In the genomic region with DNA sequence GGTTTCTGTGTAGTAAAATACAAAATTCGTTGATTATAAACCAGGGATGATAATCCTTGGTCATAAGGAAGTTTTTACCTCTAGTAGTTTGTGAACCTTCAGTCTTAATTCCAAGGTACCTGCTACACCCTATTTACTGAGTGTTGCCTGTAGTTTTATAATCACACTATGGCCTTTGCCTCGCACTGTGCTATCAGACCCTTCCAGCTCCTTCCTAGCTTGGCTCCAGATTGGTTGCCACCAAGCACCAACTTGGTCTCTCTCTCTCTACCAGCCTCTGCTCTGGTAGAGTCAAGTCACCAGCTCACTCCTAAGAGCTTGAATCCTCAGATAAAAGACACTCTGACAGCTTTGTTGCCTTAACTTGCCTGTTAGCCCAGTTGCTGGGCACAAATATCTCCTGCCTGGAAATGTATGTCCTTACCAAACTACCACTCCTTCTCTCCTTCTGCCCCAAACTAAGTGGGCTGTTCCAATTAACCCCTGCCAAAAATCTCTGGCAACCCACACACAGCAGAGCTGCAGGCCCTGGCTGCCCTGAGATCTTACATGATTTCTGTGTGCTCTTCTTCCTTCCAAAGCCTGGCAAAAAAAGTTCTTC, we compare ENCODE assay signal across 34 mouse cellular contexts. TPM values are rescaled to one million over a fixed set of nuclear protein-coding genes. Genes with fewer than 3 reads are reported as not detected.
DNase-seq lines count a peak whose midpoint lies in the region; ATAC-seq lines count a peak whose summit lies in the region.
"Had no signal": no experiment of that assay in that cellular context is flagged by ENCODE, and none has a peak within 500 bp of the region (broad histone marks: within the 10 kb centered on the region; RNA-seq: fewer than 3 reads in every experiment).

No protein-coding gene starts in this region.

- H3K27me3 ChIP-seq in intestine, embryonic 15.5 days (replicated peaks) = no peaks in the 10 kb centered on the region
- H3K27me3 ChIP-seq: forebrain, embryonic 13.5 days had no signal

- no peak overlapping the region for H3K9ac ChIP-seq in intestine, embryonic 15.5 days
- H3K9ac ChIP-seq: forebrain, embryonic 13.5 days; hindbrain, embryonic 14.5 days had no signal

- H3K27ac ChIP-seq in intestine, embryonic 15.5 days = peak overlapping the region; percentile 74
- H3K27ac ChIP-seq: forebrain, embryonic 10.5 days; forebrain, embryonic 13.5 days; hindbrain, embryonic 10.5 days; hindbrain, embryonic 14.5 days; hindbrain, postnatal 0 days had no signal

- no peaks in the 10 kb centered on the region for H3K36me3 ChIP-seq in intestine, embryonic 15.5 days
- H3K36me3 ChIP-seq: forebrain, embryonic 10.5 days; hindbrain, embryonic 10.5 days had no signal

- whole genome bisulfite sequencing in intestine, embryonic 15.5 days = 57% methylated on average over 2 of the region's 2 CpGs

- H3K9me3 ChIP-seq in intestine, embryonic 15.5 days = no peaks in the 10 kb centered on the region
- H3K9me3 ChIP-seq: forebrain, embryonic 10.5 days; forebrain, embryonic 13.5 days had no signal

- H3K4me1 ChIP-seq in intestine, embryonic 15.5 days (replicated peaks) = no peaks in the 10 kb centered on the region
- H3K4me1 ChIP-seq: forebrain, embryonic 10.5 days; forebrain, embryonic 13.5 days; hindbrain, embryonic 10.5 days had no signal

- peak; percentile 95 for ATAC-seq in intestine, embryonic 15.5 days
- ATAC-seq in megakaryocyte progenitor cell, adult 5-6 weeks (replicated peaks; ENCODE audit: poor library complexity) = peak; percentile 80
- ATAC-seq: activated CD4-positive, CD25-positive, alpha-beta regulatory T cell, adult 4 months; CD4-positive, CD25-positive, alpha-beta regulatory T cell, adult 4 months; forebrain, embryonic 13.5 days; forebrain, embryonic 16.5 days; hindbrain, postnatal 0 days; inflammation-experienced regulatory T-cells, adult 6 months had no signal

- peak; percentile 63 for DNase-seq in heart, adult 11 months
- DNase-seq in heart, postnatal 14 days = no peak
- DNase-seq in urinary bladder, adult 18-20 months (ENCODE audit: low spot score in 2 of 2) = no peak
- no peak for DNase-seq in liver
- no peak for DNase-seq in layer of hippocampus, postnatal 10 days (ENCODE audit: low spot score in 2 of 2)
- DNase-seq: adrenal gland, adult 8-10 months; adrenal gland, postnatal 25 days; cerebellum, adult 18-20 months; cerebellum, adult 9-11 months; cerebellum, postnatal 36 days; gastrocnemius, postnatal 36 days; heart, postnatal 36 days; kidney, adult 18-20 months had no signal

- intact Hi-C loops in heart, postnatal 14 days (cut with DNase I) = no loop called here

- H3K4me2 ChIP-seq in intestine, embryonic 15.5 days (replicated peaks) = no peak overlapping the region
- H3K4me2 ChIP-seq: forebrain, embryonic 13.5 days; heart, embryonic 11.5 days; hindbrain, embryonic 14.5 days had no signal

- H3K4me3 ChIP-seq in intestine, embryonic 15.5 days (replicated peaks) = no peak overlapping the region
- H3K4me3 ChIP-seq: forebrain, embryonic 10.5 days; forebrain, embryonic 13.5 days; hindbrain, embryonic 10.5 days had no signal

RNA-seq across cellular contexts. Expression of gene Klrb1a, which starts 17.9 kb away (rescaled TPM):
- not detected for total RNA-seq in heart, postnatal 14 days (2021)
- polyA plus RNA-seq in intestine, embryonic 15.5 days (2015; fragmentation: Nextera tagmentation; extraction: Ambion mirVana) = not detected in 2 replicates
- total RNA-seq in megakaryocyte progenitor cell, adult 5-6 weeks (2015) = 0.74 TPM in 1 of 2 replicates, not detected in the other
- total RNA-seq in megakaryocyte progenitor cell, adult 5-6 weeks (2017) = not detected in 2 replicates
- total RNA-seq in layer of hippocampus, postnatal 10 days (2021) = not detected
- total RNA-seq: adrenal gland, adult 8-10 months; adrenal gland, postnatal 25 days; gastrocnemius, adult 8-10 months; gastrocnemius, postnatal 36 days; granulocyte monocyte progenitor cell, adult 5-6 weeks; heart, adult 8-10 months; heart, postnatal 36 days; hindbrain, postnatal 0 days; MEL had no signal
- polyA plus RNA-seq: C2C12; CD4-positive, CD25-positive, alpha-beta regulatory T cell, adult 4 months; embryonic facial prominence, embryonic 11.5 days; embryonic facial prominence, embryonic 14.5 days; forebrain, embryonic 10.5 days; forebrain, embryonic 13.5 days; forebrain, embryonic 16.5 days; heart, embryonic 11.5 days; heart, embryonic 14.5 days; heart, postnatal 0 days; hindbrain, embryonic 10.5 days; hindbrain, embryonic 14.5 days; hindbrain, postnatal 0 days had no signal

RNA-seq across cellular contexts. Expression of gene Clec2h, which starts 21.0 kb away (rescaled TPM):
- total RNA-seq in heart, postnatal 14 days (2021) = under 1 TPM; 0.22 to 0.60 TPM
- polyA plus RNA-seq in intestine, embryonic 15.5 days (2015; fragmentation: Nextera tagmentation; extraction: Ambion mirVana) = 11.4 and 15.9 TPM in 2 replicates
- not detected in 2 replicates for total RNA-seq in megakaryocyte progenitor cell, adult 5-6 weeks (2015)
- total RNA-seq in megakaryocyte progenitor cell, adult 5-6 weeks (2017) = not detected in 2 replicates
- not detected for total RNA-seq in layer of hippocampus, postnatal 10 days (2021)
- total RNA-seq: gastrocnemius, adult 8-10 months; gastrocnemius, postnatal 36 days; granulocyte monocyte progenitor cell, adult 5-6 weeks; hindbrain, postnatal 0 days; MEL had no signal
- polyA plus RNA-seq: activated CD4-positive, CD25-positive, alpha-beta regulatory T cell, adult 4 months; C2C12; CD4-positive, CD25-positive, alpha-beta regulatory T cell, adult 4 months; embryonic facial prominence, embryonic 11.5 days; embryonic facial prominence, embryonic 14.5 days; forebrain, embryonic 10.5 days; forebrain, embryonic 13.5 days; forebrain, embryonic 16.5 days; heart, embryonic 11.5 days; heart, embryonic 14.5 days; heart, postnatal 0 days; hindbrain, embryonic 10.5 days; hindbrain, embryonic 14.5 days; hindbrain, postnatal 0 days; inflammation-experienced regulatory T-cells, adult 6 months had no signal

RNA-seq across cellular contexts. Expression of gene A2ml1, which starts 59.8 kb away (rescaled TPM):
- not detected for total RNA-seq in heart, postnatal 14 days (2021)
- 2.7 and 3.6 TPM in 2 replicates for polyA plus RNA-seq in intestine, embryonic 15.5 days (2015; fragmentation: Nextera tagmentation; extraction: Ambion mirVana)
- total RNA-seq in megakaryocyte progenitor cell, adult 5-6 weeks (2015) = not detected in 2 replicates
- not detected in 2 replicates for total RNA-seq in megakaryocyte progenitor cell, adult 5-6 weeks (2017)
- total RNA-seq in layer of hippocampus, postnatal 10 days (2021) = 10 to 100 TPM in 1 of 2 experiments, 1 to 10 TPM in 1; 7.6 to 12.8 TPM
- total RNA-seq: adrenal gland, adult 8-10 months; adrenal gland, postnatal 25 days; gastrocnemius, adult 8-10 months; gastrocnemius, postnatal 36 days; heart, postnatal 36 days had no signal
- polyA plus RNA-seq: C2C12; CD4-positive, CD25-positive, alpha-beta regulatory T cell, adult 4 months; embryonic facial prominence, embryonic 11.5 days; forebrain, embryonic 10.5 days; heart, embryonic 11.5 days; hindbrain, embryonic 10.5 days; inflammation-experienced regulatory T-cells, adult 6 months had no signal

Comparison
In these comparisons a context has a peak if more than half of its experiments do, and no peak if none do; other contexts are left out.
1. RNA of gene A2ml1, which starts 59.8 kb away (total RNA-seq): 7.6 to 12.8 TPM in layer of hippocampus, postnatal 10 days; not detected in heart, postnatal 14 days and not detected in megakaryocyte progenitor cell, adult 5-6 weeks; every median in the first group is over 4 times any median in the second.